Mouse (Mus musculus): ENCODE results near the gene Myh15. TPM values are rescaled to one million over a fixed set of nuclear protein-coding genes. Genes with fewer than 3 reads are reported as not detected.

Gene Myh15
- polyA plus RNA-seq (2012; rRNA removed) = not detected in 2 replicates

GRCm38 (mm10) chr16:49057186-49057585, at the start of gene Myh15:
Myh15 (plus strand) TSS chr16:49057486.

Other genes with a start within 250 kb of the Myh15 start
- gene Retnlb, start 240.6 kb upstream of the Myh15 start, polyA plus RNA-seq (2012; rRNA removed) = 108 and 114 TPM in 2 replicates
- 13.4 and 18.7 TPM in 2 replicates for gene Retnla, start 214.9 kb upstream of the Myh15 start, polyA plus RNA-seq (2012; rRNA removed)
- gene Retnlg, start 184.9 kb upstream of the Myh15 start, polyA plus RNA-seq (2012; rRNA removed) = 1.6 and 2.9 TPM in 2 replicates
- 0.67 and 0.72 TPM in 2 replicates for gene Dzip3, start 63.3 kb upstream of the Myh15 start, polyA plus RNA-seq (2012; rRNA removed)
- gene Cip2a, start 63.3 kb upstream of the Myh15 start, polyA plus RNA-seq (2012; rRNA removed) = 1.4 and 1.7 TPM in 2 replicates